Mouse (Mus musculus) heart, embryonic 13.5 days (tissue): ENCODE data around the gene Zfand3. TPM values are rescaled to one million over a fixed set of nuclear protein-coding genes. Genes with fewer than 3 reads are reported as not detected.

ENCODE experiments used
- ATAC-seq: fragments of 200-750 bp; cut with Nextera tagmentation; 2 replicates; pipeline ENCODE4 v1.8.0; 2017; ENCODE audit warnings: moderate TSS enrichment; ENCODE audit not compliant: insufficient number of reproducible peaks, low FRiP score, low TSS enrichment; ENCODE audit errors: extremely low read depth
- H3K27ac ChIP-seq: fragments of 300-500 bp; sonication (generic); replicated peaks from 2 replicates; pipeline ENCODE4 v1.5.1; 2015; ENCODE audit warnings: moderate library complexity, mild to moderate bottlenecking, inconsistent platforms
- H3K27me3 ChIP-seq: fragments of 300-500 bp; sonication (generic); replicated peaks from 2 replicates; pipeline ENCODE4 v1.6.1; 2015; ENCODE audit warnings: mild to moderate bottlenecking, inconsistent platforms
- H3K36me3 ChIP-seq: fragments of 300-500 bp; sonication (generic); 2 replicates; pipeline ENCODE4 v1.6.1; 2015; ENCODE audit warnings: mild to moderate bottlenecking, inconsistent platforms
- H3K4me1 ChIP-seq: fragments of 300-500 bp; sonication (generic); 2 replicates; pipeline ENCODE4 v1.6.1; 2015; ENCODE audit warnings: inconsistent platforms
- H3K4me2 ChIP-seq: fragments of 300-500 bp; sonication (generic); 2 replicates; pipeline ENCODE4 v1.6.1; 2015; ENCODE audit warnings: inconsistent platforms, mild to moderate bottlenecking, moderate library complexity
- H3K4me3 ChIP-seq: fragments of 300-500 bp; sonication (generic); 2 replicates; pipeline ENCODE4 v1.5.1; 2015; ENCODE audit warnings: moderate library complexity, mild to moderate bottlenecking, inconsistent platforms
- H3K9ac ChIP-seq: fragments of 300-500 bp; sonication (generic); 2 replicates; pipeline ENCODE4 v1.6.1; 2015; ENCODE audit warnings: inconsistent platforms, mild to moderate bottlenecking, moderate library complexity
- H3K9me3 ChIP-seq: fragments of 300-500 bp; sonication (generic); 2 replicates; pipeline ENCODE4 v1.6.1; 2016; ENCODE audit warnings: inconsistent platforms
- WGBS: fragments of 180-500 bp; shearing (Covaris S2); methylation state at CpG from one replicate; pipeline ENCODE4 v1.1.7; 2015; ENCODE audit warnings: mixed read lengths; 5-methylcytosine and 5-hydroxymethylcytosine counted together
- polyA plus RNA-seq: library from polyadenylated mRNA; unstranded; fragments of >200 nt; fragmentation: Nextera tagmentation; extraction: Ambion mirVana; gene quantifications from 2 replicates; pipeline ENCODE4 v1.2.1, GENCODE M21; 2015

Zfand3 gene
- polyA plus RNA-seq, 1 experiment from 2014 or later = 55.7 TPM

DNA sequence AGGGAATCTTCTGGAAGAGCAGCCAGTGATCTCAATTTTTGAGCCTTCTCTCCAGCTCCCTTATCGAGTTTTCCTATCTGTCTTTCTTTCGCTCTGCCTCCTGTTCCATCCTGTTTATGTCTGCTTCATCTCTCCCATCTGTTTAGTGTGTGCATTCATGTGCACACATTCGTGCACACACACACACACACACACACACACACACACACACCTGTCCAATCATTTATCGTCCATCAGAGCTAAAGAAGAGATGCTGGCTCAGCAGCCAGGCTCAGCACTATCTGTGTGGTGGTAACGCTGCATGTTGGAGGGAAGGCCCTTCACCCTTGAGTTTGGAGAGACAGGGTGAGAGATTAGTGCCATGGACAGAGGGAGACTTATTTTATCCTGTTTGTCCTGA, 21.3 kb upstream of the Zfand3 start:
- H3K4me2 ChIP-seq = no peak overlapping the region
- H3K4me3 ChIP-seq = no peak overlapping the region
- H3K4me1 ChIP-seq = peaks cover 18% of the 10 kb centered on the region
- H3K27me3 ChIP-seq = no peaks in the 10 kb centered on the region
- no peaks in the 10 kb centered on the region for H3K9me3 ChIP-seq
- no peak overlapping the region for H3K27ac ChIP-seq
- WGBS = 69% methylated on average over 5 of the region's 5 CpGs
- no peaks in the 10 kb centered on the region for H3K36me3 ChIP-seq
- ATAC-seq = no peak
- no peak overlapping the region for H3K9ac ChIP-seq

DNA sequence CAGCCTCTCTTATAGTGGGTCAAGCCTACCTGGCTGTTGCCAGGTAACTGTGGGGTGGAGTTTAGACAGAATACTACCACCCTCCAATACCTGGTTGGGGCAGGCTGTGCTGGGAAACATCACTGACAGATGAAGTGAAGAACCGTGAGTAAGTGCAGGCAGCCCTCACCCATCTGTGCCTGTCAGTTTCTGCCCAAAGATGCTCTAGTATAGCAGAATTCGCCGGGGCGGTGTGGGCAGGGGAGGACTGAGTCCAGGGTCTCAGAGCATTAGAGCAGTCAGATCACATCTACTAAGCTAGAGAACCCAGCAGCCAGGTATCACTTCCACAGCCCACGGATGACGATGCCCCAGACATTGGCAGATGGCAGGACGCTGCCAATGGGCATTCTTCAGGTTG, 19.6 kb upstream of the Zfand3 start:
- Histone ChIP-seq H3K9me3 (no peaks in the 10 kb centered on the region), H3K4me2 (no peak overlapping the region), H3K4me1 (peaks cover 9% of the 10 kb centered on the region), H3K4me3 (no peak overlapping the region), H3K9ac (no peak overlapping the region), H3K36me3 (no peaks in the 10 kb centered on the region), H3K27ac (peak overlapping the region; percentile 28; the same call in 1 of the 2 replicates), H3K27me3 (no peaks in the 10 kb centered on the region)
- WGBS = 68% methylated on average over 7 of the region's 7 CpGs
- ATAC-seq = no peak

- Histone ChIP-seq H3K9ac (no peak overlapping the region), H3K27ac (peak overlapping the region; percentile 28; the same call in 1 of the 2 replicates), H3K4me3 (no peak overlapping the region), H3K9me3 (no peaks in the 10 kb centered on the region), H3K4me1 (peaks cover 9% of the 10 kb centered on the region), H3K4me2 (no peak overlapping the region), H3K27me3 (no peaks in the 10 kb centered on the region), H3K36me3 (no peaks in the 10 kb centered on the region)
- WGBS = 20% methylated on average over 3 of the region's 3 CpGs
- no peak for ATAC-seq
Measured at GRCm38 (mm10) chr17:29985534-29985933, 19.0 kb upstream of the Zfand3 start.

GRCm38 (mm10) chr17:29988141-29988540, 16.4 kb upstream of the Zfand3 start:
- no peaks in the 10 kb centered on the region for H3K36me3 ChIP-seq
- H3K27me3 ChIP-seq = no peaks in the 10 kb centered on the region
- no peak overlapping the region for H3K27ac ChIP-seq
- no peaks in the 10 kb centered on the region for H3K9me3 ChIP-seq
- no peak overlapping the region for H3K4me2 ChIP-seq
- WGBS = 22% methylated on average over 5 of the region's 5 CpGs
- peaks cover 9% of the 10 kb centered on the region for H3K4me1 ChIP-seq
- ATAC-seq = no peak
- H3K9ac ChIP-seq = no peak overlapping the region
- no peak overlapping the region for H3K4me3 ChIP-seq

GRCm38 (mm10) chr17:29989653-29990052, 14.9 kb upstream of the Zfand3 start:
- peaks cover 9% of the 10 kb centered on the region for H3K4me1 ChIP-seq
- H3K4me3 ChIP-seq = no peak overlapping the region
- H3K36me3 ChIP-seq = no peaks in the 10 kb centered on the region
- no peak overlapping the region for H3K27ac ChIP-seq
- no peak for ATAC-seq
- no peak overlapping the region for H3K4me2 ChIP-seq
- whole genome bisulfite sequencing = 81% methylated on average over 5 of the region's 5 CpGs
- no peaks in the 10 kb centered on the region for H3K27me3 ChIP-seq
- H3K9me3 ChIP-seq = no peaks in the 10 kb centered on the region
- no peak overlapping the region for H3K9ac ChIP-seq

- Histone ChIP-seq H3K9me3 (no peaks in the 10 kb centered on the region), H3K36me3 (no peaks in the 10 kb centered on the region), H3K4me1 (peaks cover 5% of the 10 kb centered on the region), H3K27me3 (no peaks in the 10 kb centered on the region), H3K4me3 (no peak overlapping the region), H3K4me2 (no peak overlapping the region), H3K27ac (no peak overlapping the region), H3K9ac (no peak overlapping the region)
- no peak for ATAC-seq
- 94% methylated on average over 3 of the region's 3 CpGs for WGBS
Measured at GRCm38 (mm10) chr17:29990136-29990535, 14.4 kb upstream of the Zfand3 start.

DNA sequence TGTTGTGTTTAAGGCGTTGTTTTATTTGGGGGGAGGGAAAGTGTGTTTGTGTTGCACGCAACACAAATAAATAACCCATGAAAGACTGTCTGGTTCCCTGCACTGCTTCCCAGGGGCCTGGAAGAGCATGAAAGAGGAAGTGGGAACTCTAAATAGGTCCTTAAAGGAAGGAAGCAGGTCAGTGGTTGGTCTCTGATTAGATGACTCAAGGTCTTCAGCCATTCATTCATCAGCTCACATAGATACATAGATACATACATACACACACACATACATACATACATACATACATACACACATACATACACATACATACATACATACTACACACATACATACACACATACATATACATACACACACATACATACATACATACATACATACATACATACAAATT, 13.7 kb upstream of the Zfand3 start:
- H3K4me1 ChIP-seq = no peaks in the 10 kb centered on the region
- H3K27ac ChIP-seq = no peak overlapping the region
- ATAC-seq = no peak
- H3K4me3 ChIP-seq = no peak overlapping the region
- no peak overlapping the region for H3K4me2 ChIP-seq
- no peaks in the 10 kb centered on the region for H3K36me3 ChIP-seq
- WGBS = 83% methylated on average over 2 of the region's 2 CpGs
- H3K9ac ChIP-seq = no peak overlapping the region
- H3K27me3 ChIP-seq = no peaks in the 10 kb centered on the region
- no peaks in the 10 kb centered on the region for H3K9me3 ChIP-seq

- H3K4me1 ChIP-seq = no peaks in the 10 kb centered on the region
- H3K4me2 ChIP-seq = no peak overlapping the region
- no peak overlapping the region for H3K4me3 ChIP-seq
- ATAC-seq = no peak
- WGBS = 72% methylated on average over 8 of the region's 8 CpGs
- H3K27ac ChIP-seq = no peak overlapping the region
- H3K27me3 ChIP-seq = no peaks in the 10 kb centered on the region
- no peaks in the 10 kb centered on the region for H3K36me3 ChIP-seq
- no peak overlapping the region for H3K9ac ChIP-seq
- H3K9me3 ChIP-seq = no peaks in the 10 kb centered on the region
Measured at GRCm38 (mm10) chr17:29993488-29993887, 11.0 kb upstream of the Zfand3 start.

DNA sequence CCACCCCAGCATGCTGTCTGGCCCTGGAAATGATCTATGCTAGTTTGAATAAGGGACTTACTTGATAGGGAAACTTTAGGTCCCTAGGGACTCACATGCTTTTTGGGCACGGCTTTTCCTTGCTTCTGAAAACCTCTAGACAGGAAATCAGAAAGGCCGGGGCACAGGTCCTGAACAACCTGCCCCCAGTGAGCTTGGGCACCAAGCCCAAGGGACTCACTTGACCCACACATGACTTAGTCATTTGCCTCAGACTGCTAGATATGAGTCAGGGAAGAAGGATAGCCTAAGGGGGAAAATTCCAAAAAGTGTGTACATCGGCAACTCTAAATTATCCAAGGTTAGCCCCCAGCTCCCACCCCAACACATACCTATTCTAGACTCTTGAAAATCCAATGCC, 10.5 kb upstream of the Zfand3 start:
- no peaks in the 10 kb centered on the region for H3K4me1 ChIP-seq
- H3K27me3 ChIP-seq = no peaks in the 10 kb centered on the region
- H3K27ac ChIP-seq = no peak overlapping the region
- ATAC-seq = no peak
- H3K9me3 ChIP-seq = no peaks in the 10 kb centered on the region
- no peak overlapping the region for H3K9ac ChIP-seq
- 68% methylated on average over 3 of the region's 3 CpGs for WGBS
- no peak overlapping the region for H3K4me3 ChIP-seq
- no peaks in the 10 kb centered on the region for H3K36me3 ChIP-seq
- H3K4me2 ChIP-seq = no peak overlapping the region

GRCm38 (mm10) chr17:29994459-29994858, 10.1 kb upstream of the Zfand3 start:
- Histone ChIP-seq H3K9ac (no peak overlapping the region), H3K4me1 (no peaks in the 10 kb centered on the region), H3K27me3 (no peaks in the 10 kb centered on the region), H3K27ac (no peak overlapping the region), H3K4me3 (no peak overlapping the region), H3K36me3 (no peaks in the 10 kb centered on the region), H3K4me2 (no peak overlapping the region), H3K9me3 (no peaks in the 10 kb centered on the region)
- 73% methylated on average over 4 of the region's 4 CpGs for WGBS
- ATAC-seq = no peak

DNA sequence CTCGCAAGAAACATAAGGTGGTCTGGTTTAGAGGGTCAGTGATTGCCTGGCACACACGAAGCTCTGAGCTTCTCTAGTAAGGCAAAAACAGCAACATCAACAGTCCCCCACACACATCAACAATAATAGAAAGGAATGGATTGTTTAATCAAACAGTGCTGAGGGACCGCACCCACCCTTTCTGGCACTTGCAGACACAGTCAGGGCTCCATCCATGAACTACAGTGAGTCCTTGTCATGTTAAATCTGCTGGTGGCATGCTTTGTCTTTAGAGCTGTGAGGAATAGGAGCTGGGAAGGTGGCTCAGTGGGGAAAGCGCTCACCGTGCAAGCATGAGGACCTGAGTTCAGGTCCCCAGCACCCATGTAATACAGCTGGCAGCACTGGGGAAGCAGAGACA, 8.5 kb upstream of the Zfand3 start:
- ATAC-seq = no peak
- Histone ChIP-seq H3K4me1 (no peaks in the 10 kb centered on the region), H3K27me3 (no peaks in the 10 kb centered on the region), H3K27ac (no peak overlapping the region), H3K36me3 (no peaks in the 10 kb centered on the region), H3K4me3 (no peak overlapping the region), H3K9me3 (no peaks in the 10 kb centered on the region), H3K4me2 (no peak overlapping the region), H3K9ac (no peak overlapping the region)
- WGBS = 89% methylated on average over 5 of the region's 5 CpGs

- H3K27ac ChIP-seq = no peak overlapping the region
- 71% methylated on average over 7 of the region's 7 CpGs for WGBS
- H3K27me3 ChIP-seq = no peaks in the 10 kb centered on the region
- no peaks in the 10 kb centered on the region for H3K36me3 ChIP-seq
- H3K9ac ChIP-seq = no peak overlapping the region
- H3K4me3 ChIP-seq = no peak overlapping the region
- ATAC-seq = no peak
- no peaks in the 10 kb centered on the region for H3K4me1 ChIP-seq
- no peak overlapping the region for H3K4me2 ChIP-seq
- no peaks in the 10 kb centered on the region for H3K9me3 ChIP-seq
Measured at GRCm38 (mm10) chr17:29997726-29998125, 6.8 kb upstream of the Zfand3 start.
